Mouse (Mus musculus) forebrain, embryonic 11.5 days (tissue): Measurements from ENCODE around the gene Slc41a3. TPM values are rescaled to one million over a fixed set of nuclear protein-coding genes. Genes with fewer than 3 reads are reported as not detected.

ENCODE experiments used
- ATAC-seq: fragments of 200-750 bp; cut with Nextera tagmentation; replicated peaks from 2 replicates; pipeline ENCODE4 v1.8.0; 2017; ENCODE audit warnings: moderate TSS enrichment; ENCODE audit not compliant: low FRiP score
- DNase-seq: peaks from one replicate; pipeline ENCODE4 v3.0.0-alpha.2; 2017; ENCODE audit warnings: low spot score
- H3K27ac ChIP-seq: fragments of 300-500 bp; sonication (generic); 2 replicates; pipeline ENCODE4 v1.5.1; 2014; ENCODE audit warnings: low read depth, low read length
- H3K27me3 ChIP-seq: fragments of 300-500 bp; sonication (generic); 2 replicates; pipeline ENCODE4 v1.6.1; 2014; ENCODE audit warnings: mild to moderate bottlenecking, low read length, mixed read lengths; ENCODE audit not compliant: control insufficient read depth, insufficient read depth
- H3K36me3 ChIP-seq: fragments of 300-500 bp; sonication (generic); 2 replicates; pipeline ENCODE4 v1.6.1; 2014; ENCODE audit warnings: mild to moderate bottlenecking, low read length, moderate library complexity, mixed read lengths; ENCODE audit not compliant: control insufficient read depth, insufficient read depth
- H3K4me1 ChIP-seq: fragments of 300-500 bp; sonication (generic); replicated peaks from 2 replicates; pipeline ENCODE4 v1.6.1; 2014; ENCODE audit warnings: low read length, mixed read lengths; ENCODE audit not compliant: control insufficient read depth, insufficient read depth
- H3K4me2 ChIP-seq: fragments of 300-500 bp; sonication (generic); 2 replicates; pipeline ENCODE4 v1.6.1; 2014; ENCODE audit warnings: low read depth, mild to moderate bottlenecking, low read length, moderate library complexity, mixed read lengths; ENCODE audit not compliant: severe bottlenecking
- H3K4me3 ChIP-seq: fragments of 300-500 bp; sonication (generic); 2 replicates; pipeline ENCODE4 v1.5.1; 2014; ENCODE audit warnings: low read depth, low read length
- H3K9ac ChIP-seq: fragments of 300-500 bp; sonication (generic); 2 replicates; pipeline ENCODE4 v1.6.1; 2014; ENCODE audit warnings: low read length
- H3K9me3 ChIP-seq: fragments of 300-500 bp; sonication (generic); 2 replicates; pipeline ENCODE4 v1.6.1; 2016; ENCODE audit warnings: low read length, mixed read lengths; ENCODE audit not compliant: control insufficient read depth
- WGBS: fragments of 180-500 bp; shearing (Covaris S2); extraction: QIAGEN DNeasy Blood & Tissue Kit; methylation state at CpG from one replicate; pipeline ENCODE4 v1.1.7; 2014; 5-methylcytosine and 5-hydroxymethylcytosine counted together
- polyA plus RNA-seq: library from polyadenylated mRNA; unstranded; fragments of >200 nt; fragmentation: Nextera tagmentation; extraction: Ambion mirVana; gene quantifications from 2 replicates; pipeline ENCODE4 v1.2.1, GENCODE M21; 2014

Gene Slc41a3
- polyA plus RNA-seq, 1 experiment from 2014 or later = 2.2 TPM

- no peak overlapping the region for H3K9ac ChIP-seq
- no peak for ATAC-seq
- H3K27me3 ChIP-seq = no peaks in the 10 kb centered on the region
- no peaks in the 10 kb centered on the region for H3K9me3 ChIP-seq
- H3K4me1 ChIP-seq = no peaks in the 10 kb centered on the region
- no peak overlapping the region for H3K4me3 ChIP-seq
- no peaks in the 10 kb centered on the region for H3K36me3 ChIP-seq
- no peak overlapping the region for H3K27ac ChIP-seq
- 77% methylated on average over 2 of the region's 2 CpGs for WGBS
- no peak for DNase-seq
- H3K4me2 ChIP-seq = no peak overlapping the region
Observed at GRCm38 (mm10) chr6:90582331-90582730, 22.2 kb upstream of the Slc41a3 start.

DNA sequence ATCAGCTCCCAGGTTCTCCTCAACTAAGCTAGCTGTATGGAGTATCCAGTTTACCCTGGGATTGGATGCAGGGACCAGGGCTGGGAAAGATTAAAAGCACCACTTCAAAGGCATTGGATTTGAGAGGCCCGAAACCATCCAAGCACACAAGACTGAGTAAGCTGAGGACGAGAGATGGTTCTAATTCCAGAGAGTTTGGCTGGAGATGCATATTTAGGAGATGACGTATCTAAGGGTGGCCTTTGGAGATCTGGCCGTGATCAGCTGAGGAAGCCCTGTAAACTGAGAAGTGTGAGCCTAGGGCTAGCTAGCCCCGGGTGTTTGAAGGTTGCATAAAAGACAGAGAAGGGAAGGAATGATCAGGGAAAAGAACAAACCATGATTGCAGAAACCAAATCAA, 16.4 kb upstream of the Slc41a3 start:
- no peak overlapping the region for H3K4me2 ChIP-seq
- no peak for ATAC-seq
- no peaks in the 10 kb centered on the region for H3K4me1 ChIP-seq
- no peaks in the 10 kb centered on the region for H3K27me3 ChIP-seq
- DNase-seq = no peak
- no peaks in the 10 kb centered on the region for H3K9me3 ChIP-seq
- H3K27ac ChIP-seq = no peak overlapping the region
- 72% methylated on average over 5 of the region's 5 CpGs for WGBS
- H3K9ac ChIP-seq = no peak overlapping the region
- no peaks in the 10 kb centered on the region for H3K36me3 ChIP-seq
- no peak overlapping the region for H3K4me3 ChIP-seq

- Histone ChIP-seq H3K9me3 (no peaks in the 10 kb centered on the region), H3K36me3 (no peaks in the 10 kb centered on the region), H3K4me3 (no peak overlapping the region), H3K4me2 (no peak overlapping the region), H3K4me1 (no peaks in the 10 kb centered on the region), H3K27ac (no peak overlapping the region), H3K27me3 (no peaks in the 10 kb centered on the region), H3K9ac (no peak overlapping the region)
- no peak for DNase-seq
- no peak for ATAC-seq
- WGBS = 78% methylated on average over 1 of the region's 1 CpGs
Observed at GRCm38 (mm10) chr6:90590707-90591106, 13.8 kb upstream of the Slc41a3 start.

DNA sequence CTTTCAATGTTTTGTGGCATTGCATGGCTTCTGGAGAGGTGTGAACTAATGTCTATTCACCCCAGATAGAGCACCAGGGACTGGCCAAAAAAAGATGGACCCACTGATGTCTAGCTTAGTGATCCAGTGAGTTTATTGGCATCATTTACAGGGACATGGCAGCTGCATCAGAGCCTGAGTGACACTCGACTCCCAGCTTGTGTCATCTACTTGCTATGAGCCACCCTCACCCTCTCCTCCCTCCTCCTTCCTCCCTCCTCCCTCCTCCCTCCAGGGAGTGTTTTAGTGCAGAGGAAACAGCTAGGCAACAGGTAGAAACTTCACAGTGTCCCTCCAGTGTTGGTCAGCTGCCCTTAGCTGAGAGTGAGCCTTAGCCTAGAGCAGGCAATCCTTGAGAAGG, 9.6 kb upstream of the Slc41a3 start:
- ATAC-seq = no peak
- no peak overlapping the region for H3K27ac ChIP-seq
- no peak for DNase-seq
- H3K9me3 ChIP-seq = no peaks in the 10 kb centered on the region
- 77% methylated on average over 1 of the region's 1 CpGs for WGBS
- no peak overlapping the region for H3K9ac ChIP-seq
- H3K4me2 ChIP-seq = no peak overlapping the region
- no peaks in the 10 kb centered on the region for H3K4me1 ChIP-seq
- no peaks in the 10 kb centered on the region for H3K36me3 ChIP-seq
- H3K27me3 ChIP-seq = no peaks in the 10 kb centered on the region
- H3K4me3 ChIP-seq = no peak overlapping the region

GRCm38 (mm10) chr6:90597060-90597459, 7.5 kb upstream of the Slc41a3 start:
- no peaks in the 10 kb centered on the region for H3K36me3 ChIP-seq
- no peak overlapping the region for H3K4me2 ChIP-seq
- 92% methylated on average over 4 of the region's 4 CpGs for WGBS
- no peak overlapping the region for H3K9ac ChIP-seq
- DNase-seq = no peak
- no peak overlapping the region for H3K27ac ChIP-seq
- no peak overlapping the region for H3K4me3 ChIP-seq
- H3K9me3 ChIP-seq = no peaks in the 10 kb centered on the region
- no peak for ATAC-seq
- no peaks in the 10 kb centered on the region for H3K27me3 ChIP-seq
- no peaks in the 10 kb centered on the region for H3K4me1 ChIP-seq

DNA sequence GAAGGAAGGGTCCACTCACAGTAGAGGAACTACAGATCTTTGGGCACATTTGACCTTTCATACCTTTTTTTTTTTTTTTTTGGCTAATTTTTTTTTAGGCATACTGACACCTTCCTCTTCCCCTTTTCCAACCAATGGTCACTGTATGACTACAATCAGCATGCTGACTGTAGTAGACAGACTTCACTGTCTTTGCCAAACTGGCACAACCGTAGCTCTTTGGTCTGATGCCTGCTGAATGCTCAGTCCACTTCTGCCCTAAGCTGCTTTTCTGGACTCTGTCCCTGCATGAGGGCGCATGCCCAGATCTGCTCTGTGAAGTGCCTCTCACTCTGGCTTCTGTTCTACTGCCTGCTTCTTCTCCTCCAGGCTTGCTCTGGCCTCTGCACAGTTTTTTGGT, 6.9 kb upstream of the Slc41a3 start:
- Histone ChIP-seq H3K36me3 (no peaks in the 10 kb centered on the region), H3K4me1 (no peaks in the 10 kb centered on the region), H3K4me3 (no peak overlapping the region), H3K9me3 (no peaks in the 10 kb centered on the region), H3K27ac (no peak overlapping the region), H3K9ac (no peak overlapping the region), H3K27me3 (no peaks in the 10 kb centered on the region), H3K4me2 (no peak overlapping the region)
- 87% methylated on average over 2 of the region's 2 CpGs for WGBS
- DNase-seq = no peak
- no peak for ATAC-seq

DNA sequence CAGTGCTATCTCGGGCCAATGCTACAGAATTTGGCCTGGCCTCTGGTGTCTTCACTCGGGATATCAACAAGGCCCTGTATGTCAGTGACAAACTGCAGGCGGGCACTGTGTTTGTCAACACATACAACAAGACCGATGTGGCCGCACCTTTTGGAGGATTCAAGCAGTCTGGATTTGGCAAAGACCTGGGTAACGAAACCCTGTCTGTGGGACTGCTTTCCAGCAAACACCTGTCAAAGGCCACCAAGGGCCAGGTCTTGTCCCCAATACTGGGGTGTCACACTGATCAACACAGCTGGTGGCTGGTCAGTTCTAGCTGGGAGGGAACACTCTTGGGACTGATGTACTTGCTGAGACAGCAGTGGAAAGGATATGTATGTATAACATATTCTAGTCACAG, 6.3 kb upstream of the Slc41a3 start:
- Histone ChIP-seq H3K4me3 (no peak overlapping the region), H3K27me3 (no peaks in the 10 kb centered on the region), H3K9ac (no peak overlapping the region), H3K9me3 (no peaks in the 10 kb centered on the region), H3K27ac (no peak overlapping the region), H3K4me2 (no peak overlapping the region), H3K4me1 (no peaks in the 10 kb centered on the region), H3K36me3 (no peaks in the 10 kb centered on the region)
- DNase-seq (no peak), ATAC-seq (no peak)
- 89% methylated on average over 6 of the region's 6 CpGs for WGBS

GRCm38 (mm10) chr6:90600351-90600750, 4.2 kb upstream of the Slc41a3 start:
- Histone ChIP-seq H3K9ac (no peak overlapping the region), H3K36me3 (no peaks in the 10 kb centered on the region), H3K27ac (no peak overlapping the region), H3K4me2 (no peak overlapping the region), H3K9me3 (no peaks in the 10 kb centered on the region), H3K4me1 (0 out of 2 replicates have a peak, but pooled peaks cover 2% of the 10 kb centered on the region), H3K27me3 (no peaks in the 10 kb centered on the region), H3K4me3 (no peak overlapping the region)
- ATAC-seq = no peak
- no peak for DNase-seq
- 82% methylated on average over 4 of the region's 4 CpGs for WGBS

GRCm38 (mm10) chr6:90601736-90602135, 2.8 kb upstream of the Slc41a3 start:
- Histone ChIP-seq H3K4me2 (no peak overlapping the region), H3K36me3 (no peaks in the 10 kb centered on the region), H3K9me3 (no peaks in the 10 kb centered on the region), H3K4me1 (0 out of 2 replicates have a peak, but pooled peaks cover 2% of the 10 kb centered on the region), H3K27ac (no peak overlapping the region), H3K9ac (no peak overlapping the region), H3K4me3 (no peak overlapping the region), H3K27me3 (peaks cover 5% of the 10 kb centered on the region; the same call in 1 of the 2 replicates)
- DNase-seq (no peak), ATAC-seq (no peak)
- 60% methylated on average over 7 of the region's 7 CpGs for WGBS
